Mouse (Mus musculus): ENCODE measurements at regions not wholly inside any gene's neighbourhood (a gene's known extent, or its start where the extent isn't known, plus 50 kb on each side); places are given as distances from the start of the nearest gene placed in this dataset.

- Histone ChIP-seq H3K9me3 (no peaks in the 10 kb centered on the region), H3K27me3 (no peaks in the 10 kb centered on the region), H3K27ac (no peak overlapping the region), H3K4me3 (no peak overlapping the region), H3K9ac (no peak overlapping the region), H3K36me3 (no peaks in the 10 kb centered on the region), H3K4me1 (peaks cover 2% of the 10 kb centered on the region; the same call in 1 of the 2 replicates), H3K4me2 (replicated peaks) (peak overlapping the region; percentile 29)
- no peak for ATAC-seq (ENCODE audit: insufficient number of reproducible peaks, insufficient read depth, low FRiP score, low TSS enrichment)
- 11% methylated on average over 11 of the region's 11 CpGs for WGBS
These were observed 936.6 kb downstream of the Ndufa4 start for GRCm38 (mm10) chr6:10970587-10971138.

- Histone ChIP-seq H3K36me3 (no peaks in the 10 kb centered on the region), H3K27me3 (no peaks in the 10 kb centered on the region), H3K4me3 (no peak overlapping the region), H3K4me1 (peaks cover 2% of the 10 kb centered on the region; the same call in 1 of the 2 replicates), H3K4me2 (replicated peaks) (no peak overlapping the region), H3K27ac (no peak overlapping the region), H3K9ac (no peak overlapping the region), H3K9me3 (no peaks in the 10 kb centered on the region)
- ATAC-seq (ENCODE audit: insufficient number of reproducible peaks, insufficient read depth, low FRiP score, low TSS enrichment): no peak
- 35% methylated on average over 7 of the region's 7 CpGs for WGBS
These were observed 937.3 kb downstream of the Ndufa4 start for GRCm38 (mm10) chr6:10969841-10970536.

- ATAC-seq (ENCODE audit: insufficient number of reproducible peaks, insufficient read depth, low FRiP score, low TSS enrichment): no peak
- no peaks in the 10 kb centered on the region for H3K9me3 ChIP-seq
- H3K4me1 ChIP-seq: no peaks in the 10 kb centered on the region
- WGBS: 89% methylated on average over 1 of the region's 1 CpGs
- no peak overlapping the region for H3K4me2 ChIP-seq (replicated peaks)
- H3K27ac ChIP-seq: no peak overlapping the region
- H3K36me3 ChIP-seq: no peaks in the 10 kb centered on the region
- H3K27me3 ChIP-seq: no peaks in the 10 kb centered on the region
- H3K9ac ChIP-seq: no peak overlapping the region
- no peak overlapping the region for H3K4me3 ChIP-seq
These were observed 963.8 kb downstream of the Ndufa4 start for GRCm38 (mm10) chr6:10943545-10943944.

GRCm38 (mm10) chr6:10941470-10941869, 965.8 kb downstream of the Ndufa4 start:
- H3K4me3 ChIP-seq: no peak overlapping the region
- H3K36me3 ChIP-seq: no peaks in the 10 kb centered on the region
- ATAC-seq (ENCODE audit: insufficient number of reproducible peaks, insufficient read depth, low FRiP score, low TSS enrichment): no peak
- no peak overlapping the region for H3K4me2 ChIP-seq (replicated peaks)
- H3K27ac ChIP-seq: no peak overlapping the region
- no peaks in the 10 kb centered on the region for H3K9me3 ChIP-seq
- H3K4me1 ChIP-seq: no peaks in the 10 kb centered on the region
- WGBS: 88% methylated on average over 3 of the region's 3 CpGs
- no peaks in the 10 kb centered on the region for H3K27me3 ChIP-seq
- no peak overlapping the region for H3K9ac ChIP-seq

Data from embryonic facial prominence, embryonic 12.5 days (tissue).